Mouse (Mus musculus) CH12.LX (cell line): ENCODE measurements around the gene Osbpl6. TPM values are rescaled to one million over a fixed set of nuclear protein-coding genes. Genes with fewer than 3 reads are reported as not detected.

Source experiments
- DNase-seq: peaks from one replicate; pipeline ENCODE4 v3.0.0-alpha.2; 2013; ENCODE audit errors: extremely low read depth
- H3K27ac ChIP-seq: 2 replicates; pipeline ENCODE4 v1.5.1; 2012; ENCODE audit warnings: low read depth, mild to moderate bottlenecking, control low read depth, moderate library complexity; ENCODE audit not compliant: insufficient read depth
- H3K27me3 ChIP-seq: replicated peaks from 2 replicates; pipeline ENCODE3; 2012; ENCODE audit warnings: inconsistent platforms
- H3K36me3 ChIP-seq, 2 experiments: replicated peaks in 1 of 2; 2 replicates each; pipeline versions ENCODE3 to v1.6.1; 2012; ENCODE audit warnings: inconsistent platforms in 1 of 2, low read length in 1 of 2, mild to moderate bottlenecking in 1 of 2, mixed read lengths in 1 of 2, moderate library complexity in 1 of 2; ENCODE audit not compliant: control insufficient read depth in 1 of 2, insufficient read depth in 1 of 2
- H3K4me1 ChIP-seq, 2 experiments: 2 replicates each; pipeline ENCODE4 v1.6.1; 2012; ENCODE audit warnings: inconsistent platforms in 1 of 2, moderate library complexity in 1 of 2; ENCODE audit not compliant: insufficient read depth in 2 of 2, control insufficient read depth in 1 of 2
- H3K4me2 ChIP-seq: 2 replicates; pipeline ENCODE4 v1.6.1; 2012; ENCODE audit warnings: low read depth, mild to moderate bottlenecking, control low read depth; ENCODE audit not compliant: poor library complexity, insufficient read depth, severe bottlenecking
- H3K4me3 ChIP-seq, 3 experiments: fragments of 150-350 bp in 1 of 3; sonication (generic) in 1 of 3; replicated peaks in 1 of 3; 2 replicates each; pipeline versions ENCODE3 to v1.5.1; 2011 to 2012; ENCODE audit warnings: low read depth in 2 of 3, low read length in 2 of 3, mild to moderate bottlenecking in 2 of 3, moderate library complexity in 2 of 3, control low read depth in 1 of 3, improper control_type of control experiment in 1 of 3, inconsistent platforms in 1 of 3, mixed read lengths in 1 of 3; ENCODE audit not compliant: poor library complexity in 1 of 3
- H3K79me2 ChIP-seq: replicated peaks from 2 replicates; pipeline ENCODE4 v1.6.1; 2012; ENCODE audit warnings: mild to moderate bottlenecking, moderate library complexity; ENCODE audit not compliant: control insufficient read depth, poor library complexity, insufficient read depth, severe bottlenecking; ENCODE audit errors: extremely low read depth
- H3K9ac ChIP-seq: 2 replicates; pipeline ENCODE4 v1.6.1; 2012; ENCODE audit warnings: low read depth, mild to moderate bottlenecking, control low read depth, moderate library complexity; ENCODE audit not compliant: insufficient read depth
- H3K9me3 ChIP-seq: replicated peaks from 2 replicates; pipeline ENCODE3; 2012; ENCODE audit warnings: low read length, inconsistent platforms, mixed read lengths
- CHD1 ChIP-seq: IDR thresholded peaks from 2 replicates; pipeline ENCODE4 v1.6.1; 2012; ENCODE audit warnings: low read depth, low read length, improper control_type of control experiment, inconsistent platforms
- CTCF ChIP-seq, 2 experiments: IDR thresholded peaks in 1 of 2; conservative IDR thresholded peaks in 1 of 2; 2 replicates each; pipeline ENCODE4 v1.5.1; 2011 to 2012; ENCODE audit warnings: low read depth in 2 of 2, low read length in 2 of 2, improper control_type of control experiment in 1 of 2, inconsistent platforms in 1 of 2, mild to moderate bottlenecking in 1 of 2, moderate library complexity in 1 of 2
- E2F4 ChIP-seq: IDR thresholded peaks from 2 replicates; pipeline ENCODE4 v1.6.1; 2011; ENCODE audit warnings: low read depth, low read length, improper control_type of control experiment; ENCODE audit not compliant: insufficient replicate concordance
- KAT2A ChIP-seq: IDR thresholded peaks from 2 replicates; pipeline ENCODE4 v1.6.1; 2012; ENCODE audit warnings: low read length, improper control_type of control experiment, inconsistent platforms; ENCODE audit not compliant: insufficient replicate concordance
- MAZ ChIP-seq: IDR thresholded peaks from 2 replicates; pipeline ENCODE4 v1.6.1; 2012; ENCODE audit warnings: low read depth, mild to moderate bottlenecking, inconsistent platforms, low read length, improper control_type of control experiment, moderate library complexity
- NRF1 ChIP-seq: IDR thresholded peaks from 2 replicates; pipeline ENCODE4 v1.6.1; 2014; ENCODE audit warnings: low read depth, mild to moderate bottlenecking, inconsistent platforms, low read length, improper control_type of control experiment, moderate library complexity
- PAX5 ChIP-seq: IDR thresholded peaks from 2 replicates; pipeline ENCODE4 v1.6.1; 2012; ENCODE audit warnings: low read length, inconsistent platforms, mixed read lengths
- RAD21 ChIP-seq: IDR thresholded peaks from 2 replicates; pipeline ENCODE4 v1.6.1; 2011; ENCODE audit warnings: low read depth, mild to moderate bottlenecking, low read length, improper control_type of control experiment, moderate library complexity
- RCOR1 ChIP-seq: conservative IDR thresholded peaks from 2 replicates; pipeline ENCODE4 v1.6.1; 2012; ENCODE audit warnings: low read depth, mild to moderate bottlenecking, inconsistent platforms, low read length, improper control_type of control experiment
- SIN3A ChIP-seq: IDR thresholded peaks from 2 replicates; pipeline ENCODE4 v1.6.1; 2012; ENCODE audit warnings: low read length, improper control_type of control experiment, inconsistent platforms
- SMC3 ChIP-seq: IDR thresholded peaks from 2 replicates; pipeline ENCODE4 v1.6.1; 2011; ENCODE audit warnings: low read depth, low read length, improper control_type of control experiment
- TBP ChIP-seq: conservative IDR thresholded peaks from 2 replicates; pipeline ENCODE4 v1.6.1; 2011; ENCODE audit warnings: low read depth, low read length, improper control_type of control experiment
- TCF12 ChIP-seq: IDR thresholded peaks from 2 replicates; pipeline ENCODE4 v1.6.1; 2014; ENCODE audit warnings: low read depth, mild to moderate bottlenecking, inconsistent platforms, low read length, improper control_type of control experiment
- UBTF ChIP-seq: IDR thresholded peaks from 2 replicates; pipeline ENCODE4 v1.6.1; 2012; ENCODE audit warnings: low read depth, mild to moderate bottlenecking, inconsistent platforms, low read length, improper control_type of control experiment, moderate library complexity
- USF2 ChIP-seq: conservative IDR thresholded peaks from 2 replicates; pipeline ENCODE4 v1.6.1; 2011; ENCODE audit warnings: low read depth, low read length, improper control_type of control experiment
- ZKSCAN1 ChIP-seq: IDR thresholded peaks from 2 replicates; pipeline ENCODE4 v1.6.1; 2012; ENCODE audit warnings: low read depth, inconsistent platforms, low read length, improper control_type of control experiment, borderline replicate concordance
- dilution Hi-C: fragments of 300-500 bp; cut with MboI; formaldehyde crosslinking; loops from 2 replicates; pipeline ENCODE4 v1.14.3; 2020; ENCODE audit warnings: low sequenced_read_pairs; ENCODE audit not compliant: extremely low pct_unique_long_range_greater_than_20kb, extremely low pct_ligation_motif_present
- in situ Hi-C: fragments of 300-500 bp; cut with MboI; formaldehyde crosslinking; loops from 3 replicates; pipeline ENCODE4 v1.14.3; 2019; ENCODE audit warnings: low sequenced_read_pairs, low pct_ligation_motif_present, low pct_unique_long_range_greater_than_20kb, mixed read lengths
- polyA plus RNA-seq: library from polyadenylated mRNA; unstranded; fragments of >175 nt; gene quantifications from 2 replicates; pipeline ENCODE4 v1.2.1, GENCODE M21; 2012; ENCODE audit warnings: low read depth; ENCODE audit not compliant: insufficient read length
- total RNA-seq, 2 experiments: library from RNA; depleted of rRNA; stranded (reverse); fragments of 300-350 nt in 1 of 2; fragments of >200 nt in 1 of 2; gene quantifications; 2 replicates each; pipeline ENCODE4 v1.2.3; 2012 to 2014

The Osbpl6 gene
- total and polyA plus RNA-seq, 3 experiments: 0.19 to 0.60 (median 0.38) TPM

DNA sequence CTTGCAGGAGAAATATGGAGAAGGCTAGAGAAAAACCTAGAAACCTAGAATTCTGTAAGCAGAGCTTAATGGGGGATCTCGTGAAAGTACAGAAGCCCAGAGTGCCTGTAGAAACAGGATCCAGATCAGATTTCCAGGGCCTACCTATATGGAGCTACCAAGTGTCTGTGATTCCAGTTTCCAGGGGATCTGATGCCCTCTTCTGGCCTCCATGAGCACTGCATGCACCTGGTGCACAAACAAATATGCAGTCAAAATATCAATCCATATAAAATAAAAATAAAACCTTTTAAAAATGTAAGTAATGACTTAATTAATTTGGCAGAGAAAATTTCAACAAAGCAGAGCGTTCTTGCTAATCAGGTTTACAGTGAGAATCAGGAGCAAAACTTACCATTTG, 44.2 kb upstream of the Osbpl6 start:
- Histone ChIP-seq H3K4me2 (no peak overlapping the region), H3K4me1 (no peaks in the 10 kb centered on the region), H3K9ac (no peak overlapping the region), H3K27me3 (no peaks in the 10 kb centered on the region), H3K9me3 (no peaks in the 10 kb centered on the region), H3K36me3 (no peaks in the 10 kb centered on the region), H3K79me2 (no peaks in the 10 kb centered on the region), H3K4me3 (no peak overlapping the region), H3K27ac (no peak overlapping the region)
- DNase-seq: no peak
- dilution Hi-C loops: no loop called here
- TF ChIP-seq CTCF (conservative IDR thresholded peaks at IDR 0.05 in 1 of 2, IDR thresholded peaks at IDR 0.05 in 1 of 2; ENCODE audit: low read depth in 2 of 2, low read length in 2 of 2) (peak; percentile 34 to 61; a peak in 3 of 4 replicates), RCOR1 (no peak), TBP (no peak), SMC3 (peak; percentile 39), RAD21 (peak; percentile 54)
- in situ Hi-C loops: no loop called here

DNA sequence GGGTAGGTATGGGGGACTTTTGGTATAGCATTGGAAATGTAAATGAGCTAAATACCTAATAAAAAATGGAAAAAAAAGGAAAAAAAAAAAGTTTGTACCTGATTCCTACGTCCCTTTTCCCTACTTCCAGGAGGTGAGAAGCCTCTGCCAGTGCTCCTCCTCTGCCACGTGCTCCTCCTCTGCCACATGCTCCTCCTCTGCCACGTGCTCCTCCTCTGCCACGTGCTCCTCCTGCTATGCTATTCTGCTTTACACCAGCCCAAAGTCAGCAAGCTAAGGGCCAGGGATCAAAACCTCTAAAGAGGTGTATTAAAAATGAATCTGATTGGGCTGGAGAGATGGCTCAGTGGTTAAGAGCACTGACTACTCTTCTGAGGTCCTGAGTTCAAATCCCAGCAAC, 40.5 kb upstream of the Osbpl6 start:
- dilution Hi-C loops (no loop called here), in situ Hi-C loops (loop anchor here (5.0 kb wide), 1 partner anchor 231 kb away; no protein-coding TSS in a partner anchor)
- Histone ChIP-seq H3K4me2 (no peak overlapping the region), H3K36me3 (no peaks in the 10 kb centered on the region), H3K9ac (no peak overlapping the region), H3K9me3 (no peaks in the 10 kb centered on the region), H3K4me1 (peaks cover 0 to 15% of the 10 kb centered on the region in 2 experiments; a peak in 2 of 4 replicates), H3K27me3 (no peaks in the 10 kb centered on the region), H3K79me2 (peaks cover 9% of the 10 kb centered on the region), H3K4me3 (no peak overlapping the region), H3K27ac (no peak overlapping the region)
- no peak for DNase-seq
- no peak for TF ChIP-seq UBTF
- no peak for TF ChIP-seq NRF1
- no peak for TF ChIP-seq E2F4
- TF ChIP-seq RAD21: no peak
- no peak for TF ChIP-seq TCF12
- no peak for TF ChIP-seq MAZ
- TF ChIP-seq KAT2A: no peak
- no peak for TF ChIP-seq CHD1
- no peak for TF ChIP-seq USF2
- TF ChIP-seq PAX5: no peak
- TF ChIP-seq ZKSCAN1: no peak
- TF ChIP-seq SIN3A: no peak
- TF ChIP-seq RCOR1: no peak
